Mouse (Mus musculus) heart, embryonic 13.5 days (tissue): ENCODE results near the gene Dnm3. TPM values are rescaled to one million over a fixed set of nuclear protein-coding genes. Genes with fewer than 3 reads are reported as not detected.

Experiments
- ATAC-seq: fragments of 200-750 bp; cut with Nextera tagmentation; 2 replicates; pipeline ENCODE4 v1.8.0; 2017; ENCODE audit warnings: moderate TSS enrichment; ENCODE audit not compliant: insufficient number of reproducible peaks, low FRiP score, low TSS enrichment; ENCODE audit errors: extremely low read depth
- H3K27ac ChIP-seq: fragments of 300-500 bp; sonication (generic); replicated peaks from 2 replicates; pipeline ENCODE4 v1.5.1; 2015; ENCODE audit warnings: moderate library complexity, mild to moderate bottlenecking, inconsistent platforms
- H3K27me3 ChIP-seq: fragments of 300-500 bp; sonication (generic); replicated peaks from 2 replicates; pipeline ENCODE4 v1.6.1; 2015; ENCODE audit warnings: mild to moderate bottlenecking, inconsistent platforms
- H3K36me3 ChIP-seq: fragments of 300-500 bp; sonication (generic); 2 replicates; pipeline ENCODE4 v1.6.1; 2015; ENCODE audit warnings: mild to moderate bottlenecking, inconsistent platforms
- H3K4me1 ChIP-seq: fragments of 300-500 bp; sonication (generic); 2 replicates; pipeline ENCODE4 v1.6.1; 2015; ENCODE audit warnings: inconsistent platforms
- H3K4me2 ChIP-seq: fragments of 300-500 bp; sonication (generic); 2 replicates; pipeline ENCODE4 v1.6.1; 2015; ENCODE audit warnings: inconsistent platforms, mild to moderate bottlenecking, moderate library complexity
- H3K4me3 ChIP-seq: fragments of 300-500 bp; sonication (generic); 2 replicates; pipeline ENCODE4 v1.5.1; 2015; ENCODE audit warnings: moderate library complexity, mild to moderate bottlenecking, inconsistent platforms
- H3K9ac ChIP-seq: fragments of 300-500 bp; sonication (generic); 2 replicates; pipeline ENCODE4 v1.6.1; 2015; ENCODE audit warnings: inconsistent platforms, mild to moderate bottlenecking, moderate library complexity
- H3K9me3 ChIP-seq: fragments of 300-500 bp; sonication (generic); 2 replicates; pipeline ENCODE4 v1.6.1; 2016; ENCODE audit warnings: inconsistent platforms
- WGBS: fragments of 180-500 bp; shearing (Covaris S2); methylation state at CpG from one replicate; pipeline ENCODE4 v1.1.7; 2015; ENCODE audit warnings: mixed read lengths; 5-methylcytosine and 5-hydroxymethylcytosine counted together
- polyA plus RNA-seq: library from polyadenylated mRNA; unstranded; fragments of >200 nt; fragmentation: Nextera tagmentation; extraction: Ambion mirVana; gene quantifications from 2 replicates; pipeline ENCODE4 v1.2.1, GENCODE M21; 2015

Dnm3 gene
- polyA plus RNA-seq, 1 experiment from 2014 or later, result 1.3 TPM

DNA sequence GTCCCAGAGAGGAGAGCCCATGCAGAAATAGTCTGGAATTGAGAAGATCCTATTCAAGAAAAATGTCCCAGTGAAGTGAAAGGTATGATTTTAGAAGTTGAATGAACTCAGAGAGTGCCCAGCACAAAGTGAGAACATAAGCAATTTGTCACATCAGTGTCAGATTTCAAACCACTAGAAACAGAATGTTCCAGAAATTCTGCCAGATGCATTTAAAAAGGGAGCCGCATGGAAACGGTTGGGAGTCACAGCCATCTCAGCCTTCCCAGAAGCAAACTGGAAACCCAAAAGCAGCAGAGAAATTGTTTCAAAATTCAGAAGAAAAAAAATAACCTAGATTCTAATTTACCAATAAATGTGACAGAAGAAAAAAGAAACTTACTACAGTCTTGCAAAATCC is 154.7 kb downstream of the Dnm3 start:
- WGBS, result 80% methylated on average over 2 of the region's 2 CpGs
- Histone ChIP-seq H3K4me1 (no peaks in the 10 kb centered on the region), H3K36me3 (no peaks in the 10 kb centered on the region), H3K27me3 (no peaks in the 10 kb centered on the region), H3K9me3 (no peaks in the 10 kb centered on the region), H3K27ac (no peak overlapping the region), H3K4me2 (no peak overlapping the region), H3K4me3 (no peak overlapping the region), H3K9ac (no peak overlapping the region)
- no peak for ATAC-seq

GRCm38 (mm10) chr1:162313451-162314276 is 164.2 kb downstream of the Dnm3 start:
- Histone ChIP-seq H3K4me2 (peak overlapping the region; percentile 60), H3K27me3 (no peaks in the 10 kb centered on the region), H3K9me3 (no peaks in the 10 kb centered on the region), H3K9ac (peak overlapping the region; percentile 77), H3K36me3 (no peaks in the 10 kb centered on the region), H3K27ac (no peak overlapping the region), H3K4me3 (peak overlapping the region; percentile 41), H3K4me1 (0 out of 2 replicates have a peak, but pooled peaks cover 4% of the 10 kb centered on the region)
- 23% methylated on average over 11 of the region's 11 CpGs for WGBS
- ATAC-seq, result peak; percentile 54; the same call in 1 of the 2 replicates

GRCm38 (mm10) chr1:162312621-162313020 is 165.2 kb downstream of the Dnm3 start:
- no peak overlapping the region for H3K27ac ChIP-seq
- H3K9me3 ChIP-seq, result no peaks in the 10 kb centered on the region
- no peaks in the 10 kb centered on the region for H3K27me3 ChIP-seq
- no peak for ATAC-seq
- H3K4me2 ChIP-seq, result no peak overlapping the region
- 0 out of 2 replicates have a peak, but pooled peaks cover 4% of the 10 kb centered on the region for H3K4me1 ChIP-seq
- H3K4me3 ChIP-seq, result no peak overlapping the region
- H3K36me3 ChIP-seq, result no peaks in the 10 kb centered on the region
- no peak overlapping the region for H3K9ac ChIP-seq
- 66% methylated on average over 2 of the region's 2 CpGs for WGBS

- Histone ChIP-seq H3K4me3 (no peak overlapping the region), H3K9me3 (no peaks in the 10 kb centered on the region), H3K4me1 (0 out of 2 replicates have a peak, but pooled peaks cover 4% of the 10 kb centered on the region), H3K36me3 (no peaks in the 10 kb centered on the region), H3K9ac (no peak overlapping the region), H3K27ac (no peak overlapping the region), H3K27me3 (no peaks in the 10 kb centered on the region), H3K4me2 (no peak overlapping the region)
- ATAC-seq, result no peak
- WGBS, result 71% methylated on average over 7 of the region's 7 CpGs
Measured at GRCm38 (mm10) chr1:162312152-162312551, 165.7 kb downstream of the Dnm3 start.

DNA sequence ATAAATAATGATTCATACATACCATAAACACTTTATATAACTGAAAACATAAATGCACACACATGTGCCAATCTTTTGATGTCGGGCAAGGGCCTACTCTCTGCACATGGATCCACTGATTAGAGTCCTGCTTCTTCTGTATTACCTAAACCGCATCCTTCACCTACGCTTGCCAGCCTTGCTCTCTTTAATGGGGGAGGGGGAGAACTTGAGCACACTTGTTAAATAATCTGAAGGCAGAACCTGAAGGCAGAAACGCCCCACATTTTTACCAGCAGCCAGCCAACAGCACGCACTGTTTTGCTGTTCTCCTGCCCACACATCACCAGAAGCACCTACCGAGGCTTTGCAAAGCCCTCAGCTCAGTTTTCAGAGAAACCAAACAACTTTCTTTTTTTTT is 172.6 kb downstream of the Dnm3 start:
- Histone ChIP-seq H3K27ac (no peak overlapping the region), H3K9ac (no peak overlapping the region), H3K4me1 (no peaks in the 10 kb centered on the region), H3K9me3 (no peaks in the 10 kb centered on the region), H3K27me3 (no peaks in the 10 kb centered on the region), H3K4me3 (no peak overlapping the region), H3K4me2 (no peak overlapping the region), H3K36me3 (no peaks in the 10 kb centered on the region)
- 64% methylated on average over 6 of the region's 6 CpGs for WGBS
- ATAC-seq, result no peak

- Histone ChIP-seq H3K27me3 (no peaks in the 10 kb centered on the region), H3K9me3 (no peaks in the 10 kb centered on the region), H3K4me1 (no peaks in the 10 kb centered on the region), H3K4me3 (no peak overlapping the region), H3K27ac (no peak overlapping the region), H3K9ac (no peak overlapping the region), H3K36me3 (no peaks in the 10 kb centered on the region), H3K4me2 (no peak overlapping the region)
- WGBS, result 62% methylated on average over 4 of the region's 4 CpGs
- ATAC-seq, result no peak
Measured at GRCm38 (mm10) chr1:162302480-162302879, 175.4 kb downstream of the Dnm3 start.

DNA sequence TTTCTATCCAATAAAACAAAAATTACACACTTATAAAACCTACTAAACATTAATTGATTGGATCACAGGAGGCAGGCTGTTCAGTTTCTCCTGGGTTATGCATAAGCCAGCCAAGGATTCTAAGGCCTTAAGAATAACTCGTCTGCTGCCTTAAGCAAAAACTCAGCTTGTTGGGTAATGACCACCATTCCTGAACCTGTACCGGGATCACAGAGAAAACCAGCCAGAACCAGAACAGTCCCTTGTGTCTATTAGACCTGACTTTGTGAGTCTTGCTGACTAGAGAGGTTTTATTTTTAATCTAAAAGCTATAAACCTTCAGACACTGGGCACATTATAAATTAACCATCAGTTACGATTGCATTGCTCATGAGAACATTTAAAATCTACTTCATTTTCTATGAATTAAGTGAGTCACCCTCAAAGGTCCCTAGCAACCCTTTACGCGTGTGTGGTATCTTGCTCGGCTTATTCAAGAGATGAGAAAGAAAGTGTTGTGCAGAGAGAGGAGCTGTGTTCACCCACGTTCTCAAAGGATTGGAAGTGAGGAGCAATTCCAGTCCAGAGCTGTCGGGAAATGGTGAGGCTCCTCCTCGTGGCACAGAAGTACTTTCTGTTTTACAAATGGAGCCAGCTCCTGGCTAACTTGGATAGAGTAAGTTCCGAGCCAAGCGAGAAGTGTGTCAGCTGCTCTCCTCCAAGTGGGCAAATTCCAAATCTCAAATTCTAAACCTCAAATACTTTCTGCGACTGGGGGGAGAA is 178.1 kb downstream of the Dnm3 start:
- Histone ChIP-seq H3K27ac (no peak overlapping the region), H3K4me3 (no peak overlapping the region), H3K9me3 (no peaks in the 10 kb centered on the region), H3K9ac (no peak overlapping the region), H3K4me2 (no peak overlapping the region), H3K4me1 (no peaks in the 10 kb centered on the region), H3K36me3 (no peaks in the 10 kb centered on the region), H3K27me3 (no peaks in the 10 kb centered on the region)
- WGBS, result 76% methylated on average over 12 of the region's 12 CpGs
- no peak for ATAC-seq

DNA sequence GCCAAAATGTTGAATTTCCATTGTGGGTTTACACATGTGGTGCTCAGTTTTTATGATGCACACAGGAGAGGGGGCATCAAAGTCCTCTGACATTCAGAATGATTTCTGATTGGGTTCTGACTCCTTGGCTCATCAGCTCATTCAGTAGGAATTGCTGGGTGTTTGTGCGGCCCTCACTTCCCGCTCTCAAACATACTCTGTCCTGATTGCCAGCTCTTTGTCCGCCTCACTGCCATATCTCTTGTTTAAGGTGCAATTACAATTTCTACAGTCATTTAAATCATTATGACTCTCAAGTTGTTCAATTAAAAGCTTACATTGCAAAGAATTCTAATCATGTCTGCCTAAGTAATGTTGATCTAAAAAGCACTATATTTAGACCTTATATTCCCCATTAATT is 179.3 kb downstream of the Dnm3 start:
- Histone ChIP-seq H3K9ac (no peak overlapping the region), H3K4me3 (no peak overlapping the region), H3K4me1 (peaks cover 7% of the 10 kb centered on the region), H3K27ac (no peak overlapping the region), H3K27me3 (no peaks in the 10 kb centered on the region), H3K9me3 (no peaks in the 10 kb centered on the region), H3K36me3 (no peaks in the 10 kb centered on the region), H3K4me2 (no peak overlapping the region)
- 83% methylated on average over 3 of the region's 3 CpGs for WGBS
- no peak for ATAC-seq

- H3K36me3 ChIP-seq, result no peaks in the 10 kb centered on the region
- ATAC-seq, result no peak
- 71% methylated on average over 5 of the region's 5 CpGs for WGBS
- H3K4me1 ChIP-seq, result peaks cover 8% of the 10 kb centered on the region
- no peak overlapping the region; the same call in 1 of the 2 replicates for H3K27ac ChIP-seq
- H3K9me3 ChIP-seq, result no peaks in the 10 kb centered on the region
- H3K9ac ChIP-seq, result no peak overlapping the region
- no peak overlapping the region for H3K4me3 ChIP-seq
- H3K27me3 ChIP-seq, result no peaks in the 10 kb centered on the region
- no peak overlapping the region for H3K4me2 ChIP-seq
Measured at GRCm38 (mm10) chr1:162295443-162295842, 182.4 kb downstream of the Dnm3 start.

GRCm38 (mm10) chr1:162294572-162294910 is 183.3 kb downstream of the Dnm3 start:
- Histone ChIP-seq H3K27ac (peak overlapping the region; percentile 70), H3K36me3 (no peaks in the 10 kb centered on the region), H3K4me2 (no peak overlapping the region), H3K9ac (no peak overlapping the region), H3K9me3 (no peaks in the 10 kb centered on the region), H3K4me1 (peaks cover 8% of the 10 kb centered on the region), H3K27me3 (no peaks in the 10 kb centered on the region), H3K4me3 (no peak overlapping the region)
- 75% methylated on average over 4 of the region's 4 CpGs for WGBS
- no peak for ATAC-seq

GRCm38 (mm10) chr1:162293732-162294571 is 183.9 kb downstream of the Dnm3 start:
- Histone ChIP-seq H3K36me3 (no peaks in the 10 kb centered on the region), H3K4me1 (peaks cover 8% of the 10 kb centered on the region), H3K9ac (no peak overlapping the region), H3K4me3 (no peak overlapping the region), H3K9me3 (no peaks in the 10 kb centered on the region), H3K4me2 (no peak overlapping the region), H3K27ac (peak overlapping the region; percentile 70), H3K27me3 (no peaks in the 10 kb centered on the region)
- 52% methylated on average over 4 of the region's 4 CpGs for WGBS
- no peak for ATAC-seq
